Mouse (Mus musculus) embryonic facial prominence, embryonic 13.5 days (tissue): ENCODE data around the gene Rnf182. TPM values are rescaled to one million over a fixed set of nuclear protein-coding genes. Genes with fewer than 3 reads are reported as not detected.

ENCODE experiments used
- ATAC-seq: fragments of 200-750 bp; cut with Nextera tagmentation; 2 replicates; pipeline ENCODE4 v1.8.0; 2017; ENCODE audit warnings: low read depth; ENCODE audit not compliant: insufficient number of reproducible peaks, insufficient read depth, low FRiP score, low TSS enrichment
- H3K27ac ChIP-seq: fragments of 300-500 bp; sonication (generic); 2 replicates; pipeline ENCODE4 v1.5.1; 2015; ENCODE audit warnings: moderate library complexity, mild to moderate bottlenecking, inconsistent platforms
- H3K27me3 ChIP-seq: fragments of 300-500 bp; sonication (generic); 2 replicates; pipeline ENCODE4 v1.6.1; 2015; ENCODE audit warnings: mild to moderate bottlenecking, inconsistent platforms
- H3K36me3 ChIP-seq: fragments of 300-500 bp; sonication (generic); 2 replicates; pipeline ENCODE4 v1.6.1; 2015; ENCODE audit warnings: mild to moderate bottlenecking, inconsistent platforms
- H3K4me1 ChIP-seq: fragments of 300-500 bp; sonication (generic); 2 replicates; pipeline ENCODE4 v1.6.1; 2015; ENCODE audit warnings: inconsistent platforms
- H3K4me2 ChIP-seq: fragments of 300-500 bp; sonication (generic); 2 replicates; pipeline ENCODE4 v1.6.1; 2015; ENCODE audit warnings: moderate library complexity, mild to moderate bottlenecking, inconsistent platforms
- H3K4me3 ChIP-seq: fragments of 300-500 bp; sonication (generic); 2 replicates; pipeline ENCODE4 v1.5.1; 2015; ENCODE audit warnings: mild to moderate bottlenecking, inconsistent platforms
- H3K9ac ChIP-seq: fragments of 300-500 bp; sonication (generic); 2 replicates; pipeline ENCODE4 v1.6.1; 2015; ENCODE audit warnings: mild to moderate bottlenecking, inconsistent platforms
- H3K9me3 ChIP-seq: fragments of 300-500 bp; sonication (generic); 2 replicates; pipeline ENCODE4 v1.6.1; 2016; ENCODE audit warnings: inconsistent platforms
- WGBS: fragments of 180-500 bp; shearing (Covaris S2); methylation state at CpG from one replicate; pipeline ENCODE4 v1.1.7; 2015; ENCODE audit warnings: mixed read lengths; 5-methylcytosine and 5-hydroxymethylcytosine counted together
- polyA plus RNA-seq: library from polyadenylated mRNA; unstranded; fragments of >200 nt; fragmentation: Nextera tagmentation; extraction: Ambion mirVana; gene quantifications from 2 replicates; pipeline ENCODE4 v1.2.1, GENCODE M21; 2015

Gene Rnf182
- polyA plus RNA-seq, 1 experiment from 2014 or later, result 10.7 TPM

GRCm38 (mm10) chr13:43586966-43587365, 28.5 kb upstream of the Rnf182 start:
- H3K9ac ChIP-seq, result no peak overlapping the region
- H3K9me3 ChIP-seq, result no peaks in the 10 kb centered on the region
- H3K36me3 ChIP-seq, result no peaks in the 10 kb centered on the region
- H3K4me2 ChIP-seq, result no peak overlapping the region
- peaks cover 18% of the 10 kb centered on the region for H3K4me1 ChIP-seq
- H3K4me3 ChIP-seq, result no peak overlapping the region
- no peak for ATAC-seq
- 83% methylated on average over 3 of the region's 3 CpGs for WGBS
- no peaks in the 10 kb centered on the region; the same call in 1 of the 2 replicates for H3K27me3 ChIP-seq
- no peak overlapping the region for H3K27ac ChIP-seq

- Histone ChIP-seq H3K27ac (peak overlapping the region; percentile 68), H3K9me3 (no peaks in the 10 kb centered on the region), H3K9ac (no peak overlapping the region), H3K4me3 (no peak overlapping the region), H3K4me1 (peaks cover 13% of the 10 kb centered on the region), H3K4me2 (no peak overlapping the region), H3K27me3 (no peaks in the 10 kb centered on the region; the same call in 1 of the 2 replicates), H3K36me3 (no peaks in the 10 kb centered on the region)
- no peak for ATAC-seq
- 54% methylated on average over 14 of the region's 14 CpGs for WGBS
These were observed 27.4 kb upstream of the Rnf182 start for GRCm38 (mm10) chr13:43587844-43588840.

- no peak for ATAC-seq
These were observed 23.5 kb upstream of the Rnf182 start for GRCm38 (mm10) chr13:43591828-43592680.

GRCm38 (mm10) chr13:43592681-43593068, 22.8 kb upstream of the Rnf182 start:
- Histone ChIP-seq H3K4me3 (no peak overlapping the region), H3K9me3 (no peaks in the 10 kb centered on the region), H3K4me2 (no peak overlapping the region), H3K4me1 (peaks cover 11% of the 10 kb centered on the region; the same call in 1 of the 2 replicates), H3K9ac (no peak overlapping the region), H3K27ac (no peak overlapping the region), H3K36me3 (no peaks in the 10 kb centered on the region), H3K27me3 (no peaks in the 10 kb centered on the region; the same call in 1 of the 2 replicates)
- ATAC-seq, result no peak
- WGBS, result 60% methylated on average over 8 of the region's 8 CpGs

More at GRCm38 (mm10) chr13:43591828-43592680, 23.5 kb upstream of the Rnf182 start:
- H3K9ac ChIP-seq, result no peak overlapping the region
- H3K27me3 ChIP-seq, result no peaks in the 10 kb centered on the region; the same call in 1 of the 2 replicates
- H3K4me1 ChIP-seq, result peaks cover 8% of the 10 kb centered on the region; the same call in 1 of the 2 replicates
- WGBS, result 71% methylated on average over 28 of the region's 28 CpGs
- H3K4me2 ChIP-seq, result no peak overlapping the region
- no peaks in the 10 kb centered on the region for H3K9me3 ChIP-seq
- no peaks in the 10 kb centered on the region for H3K36me3 ChIP-seq
- H3K4me3 ChIP-seq, result no peak overlapping the region
- no peak overlapping the region; the same call in 1 of the 2 replicates for H3K27ac ChIP-seq

GRCm38 (mm10) chr13:43595896-43596295, 19.6 kb upstream of the Rnf182 start:
- WGBS, result 58% methylated on average over 4 of the region's 4 CpGs
- no peaks in the 10 kb centered on the region; the same call in 1 of the 2 replicates for H3K27me3 ChIP-seq
- no peak overlapping the region for H3K9ac ChIP-seq
- ATAC-seq, result no peak
- 0 out of 2 replicates have a peak, but pooled peaks cover 3% of the 10 kb centered on the region for H3K4me1 ChIP-seq
- no peaks in the 10 kb centered on the region for H3K9me3 ChIP-seq
- H3K4me2 ChIP-seq, result no peak overlapping the region
- H3K4me3 ChIP-seq, result no peak overlapping the region
- no peak overlapping the region for H3K27ac ChIP-seq
- H3K36me3 ChIP-seq, result no peaks in the 10 kb centered on the region

GRCm38 (mm10) chr13:43600967-43601366, 14.5 kb upstream of the Rnf182 start:
- no peak overlapping the region for H3K9ac ChIP-seq
- H3K27ac ChIP-seq, result no peak overlapping the region
- ATAC-seq, result no peak
- H3K27me3 ChIP-seq, result no peaks in the 10 kb centered on the region
- H3K9me3 ChIP-seq, result no peaks in the 10 kb centered on the region
- WGBS, result 85% methylated on average over 6 of the region's 6 CpGs
- H3K4me2 ChIP-seq, result no peak overlapping the region
- H3K36me3 ChIP-seq, result no peaks in the 10 kb centered on the region
- 0 out of 2 replicates have a peak, but pooled peaks cover 10% of the 10 kb centered on the region for H3K4me1 ChIP-seq
- H3K4me3 ChIP-seq, result no peak overlapping the region

GRCm38 (mm10) chr13:43602440-43602839, 13.1 kb upstream of the Rnf182 start:
- H3K4me3 ChIP-seq, result no peak overlapping the region
- H3K9ac ChIP-seq, result no peak overlapping the region
- WGBS, result 94% methylated on average over 2 of the region's 2 CpGs

GRCm38 (mm10) chr13:43603042-43603441, 12.5 kb upstream of the Rnf182 start:
- Histone ChIP-seq H3K27ac (0 out of 2 replicates have a peak overlapping the region, but pooled peaks have one; percentile 7), H3K36me3 (no peaks in the 10 kb centered on the region), H3K9ac (no peak overlapping the region), H3K9me3 (no peaks in the 10 kb centered on the region), H3K4me1 (0 out of 2 replicates have a peak, but pooled peaks cover 11% of the 10 kb centered on the region), H3K4me2 (no peak overlapping the region), H3K27me3 (no peaks in the 10 kb centered on the region), H3K4me3 (no peak overlapping the region)
- 71% methylated on average over 13 of the region's 13 CpGs for WGBS
- no peak for ATAC-seq

More at GRCm38 (mm10) chr13:43602440-43602839, 13.1 kb upstream of the Rnf182 start:
- Histone ChIP-seq H3K27ac (no peak overlapping the region), H3K4me1 (0 out of 2 replicates have a peak, but pooled peaks cover 13% of the 10 kb centered on the region), H3K27me3 (no peaks in the 10 kb centered on the region), H3K4me2 (no peak overlapping the region), H3K9me3 (no peaks in the 10 kb centered on the region), H3K36me3 (no peaks in the 10 kb centered on the region)
- no peak for ATAC-seq

- Histone ChIP-seq H3K4me1 (peaks cover 12% of the 10 kb centered on the region), H3K4me2 (no peak overlapping the region), H3K9me3 (no peaks in the 10 kb centered on the region), H3K27ac (no peak overlapping the region), H3K36me3 (no peaks in the 10 kb centered on the region), H3K4me3 (no peak overlapping the region), H3K27me3 (no peaks in the 10 kb centered on the region), H3K9ac (no peak overlapping the region)
- WGBS, result 74% methylated on average over 6 of the region's 6 CpGs
- no peak for ATAC-seq
These were observed 6.7 kb upstream of the Rnf182 start for GRCm38 (mm10) chr13:43608854-43609253.

- Histone ChIP-seq H3K9me3 (no peaks in the 10 kb centered on the region), H3K36me3 (no peaks in the 10 kb centered on the region), H3K4me2 (no peak overlapping the region), H3K4me1 (peaks cover 20% of the 10 kb centered on the region), H3K9ac (no peak overlapping the region), H3K27ac (0 out of 2 replicates have a peak overlapping the region, but pooled peaks have one; percentile 11), H3K4me3 (no peak overlapping the region), H3K27me3 (no peaks in the 10 kb centered on the region)
- ATAC-seq, result no peak
- WGBS, result 36% methylated on average over 6 of the region's 6 CpGs
These were observed 3.5 kb upstream of the Rnf182 start for GRCm38 (mm10) chr13:43612040-43612439.

- H3K4me1 ChIP-seq, result peaks cover 30% of the 10 kb centered on the region
- no peaks in the 10 kb centered on the region for H3K9me3 ChIP-seq
- H3K36me3 ChIP-seq, result no peaks in the 10 kb centered on the region
- 89% methylated on average over 3 of the region's 3 CpGs for WGBS
- H3K4me2 ChIP-seq, result peak overlapping the region; percentile 82; the same call in 1 of the 2 replicates
- no peaks in the 10 kb centered on the region for H3K27me3 ChIP-seq
- H3K4me3 ChIP-seq, result no peak overlapping the region
- H3K27ac ChIP-seq, result peak overlapping the region; percentile 72; the same call in 1 of the 2 replicates
- H3K9ac ChIP-seq, result no peak overlapping the region
- no peak for ATAC-seq
These were observed 843 bp upstream of the Rnf182 start for GRCm38 (mm10) chr13:43614667-43615066.
